Mouse (Mus musculus) activated CD4-positive, CD25-positive, alpha-beta regulatory T cell (primary cell): ENCODE measurements around the gene Gm11541. TPM values are rescaled to one million over a fixed set of nuclear protein-coding genes. Genes with fewer than 3 reads are reported as not detected.

Experiments used
- polyA plus RNA-seq, 2 experiments: library from polyadenylated mRNA; unstranded; fragments of 100-300 nt; shearing (Covaris generic); gene quantifications; one replicate each; pipeline ENCODE4 v1.2.1; 2017

Gm11541 gene
- polyA plus RNA-seq = under 1 TPM in 1 of 2 experiments, not detected in 1; 0.17 TPM

GRCm38 (mm10) chr11:94704472-94704871 lies at the start of gene Gm11541:
Gene Gm11541 (minus strand): TSS chr11:94704499.

GRCm38 (mm10) chr11:94741732-94742272 lies 37.5 kb upstream of the Gm11541 start, which contains the start of gene Cdc34b:
Gene Cdc34b (plus strand): TSS chr11:94741782.

GRCm38 (mm10) chr11:94676754-94677606 lies 27.3 kb downstream of the Gm11541 start, which contains the start of gene Xylt2:
Gene Xylt2 (minus strand): TSS chr11:94677515.

GRCm38 (mm10) chr11:94653663-94654436 lies 50.4 kb downstream of the Gm11541 start, which contains the start of the genes Mrpl27 and Eme1:
Gene Mrpl27 (plus strand): TSS chr11:94653767.
Gene Eme1 (minus strand): TSS chr11:94653964.

Other genes starting within 250 kb of the Gm11541 start
- under 1 TPM; 0.15 to 0.72 TPM for gene Cacna1g, start 230.3 kb downstream of the Gm11541 start, polyA plus RNA-seq
- not detected for gene Spata20, start 218.3 kb downstream of the Gm11541 start, polyA plus RNA-seq
- gene Epn3, start 204.5 kb downstream of the Gm11541 start, polyA plus RNA-seq = not detected
- gene Mycbpap, start 182.8 kb downstream of the Gm11541 start, polyA plus RNA-seq = not detected
- gene Rsad1, start 155.2 kb downstream of the Gm11541 start, polyA plus RNA-seq = 1 to 10 TPM; 1.7 TPM
- under 1 TPM; 0.13 to 0.50 TPM for gene Chad, start 139.5 kb downstream of the Gm11541 start, polyA plus RNA-seq
- gene Acsf2, start 102.6 kb downstream of the Gm11541 start, polyA plus RNA-seq = 1 to 10 TPM; 4.9 to 8.5 TPM
- gene Lrrc59, start 74.7 kb downstream of the Gm11541 start, polyA plus RNA-seq = 10 to 100 TPM; 65.7 to 80.1 TPM
- gene Mrpl27, start 50.7 kb downstream of the Gm11541 start, polyA plus RNA-seq = 100 to 1,000 TPM in 1 of 2 experiments, 10 to 100 TPM in 1; 74.4 to 106 TPM
- gene Eme1, start 50.5 kb downstream of the Gm11541 start, polyA plus RNA-seq = 1 to 10 TPM; 2.1 to 3.9 TPM
- 10 to 100 TPM; 31.9 to 37.5 TPM for gene Xylt2, start 27.0 kb downstream of the Gm11541 start, polyA plus RNA-seq
- under 1 TPM in 1 of 2 experiments, not detected in 1; 0.23 TPM for gene Cdc34b, start 37.3 kb upstream of the Gm11541 start, polyA plus RNA-seq
- gene Tmem92, start 78.2 kb upstream of the Gm11541 start, polyA plus RNA-seq = under 1 TPM in 1 of 2 experiments, not detected in 1; 0.33 TPM
- under 1 TPM; 0.51 to 0.80 TPM for gene Col1a1, start 231.7 kb upstream of the Gm11541 start, polyA plus RNA-seq